Mouse (Mus musculus) E14TG2a.4 (cell line): ENCODE results near the gene Btg3.

Experiments
- H3K27me3 ChIP-seq: 2 replicates; pipeline ENCODE4 v1.6.1; 2014; ENCODE audit warnings: low read length, control low read depth; ENCODE audit not compliant: insufficient read depth
- H3K36me3 ChIP-seq: 2 replicates; pipeline ENCODE4 v1.6.1; 2014; ENCODE audit warnings: low read length, control low read depth; ENCODE audit not compliant: insufficient read depth
- H3K4me1 ChIP-seq: replicated peaks from 2 replicates; pipeline ENCODE4 v1.6.1; 2014; ENCODE audit warnings: low read depth, low read length, control low read depth
- H3K4me3 ChIP-seq: replicated peaks from 2 replicates; pipeline ENCODE4 v1.5.1; 2014; ENCODE audit warnings: mild to moderate bottlenecking, low read length
- H3K9me3 ChIP-seq: 2 replicates; pipeline ENCODE4 v1.6.1; 2014; ENCODE audit warnings: low read length, control low read depth
- CTCF ChIP-seq: conservative IDR thresholded peaks from 2 replicates; pipeline ENCODE4 v1.5.1; 2014; ENCODE audit warnings: low read length
- NANOG ChIP-seq: IDR thresholded peaks from 2 replicates; pipeline ENCODE4 v1.6.1; 2014; ENCODE audit warnings: borderline replicate concordance, low read length, mixed read lengths
- POU5F1 ChIP-seq: IDR thresholded peaks from 2 replicates; pipeline ENCODE4 v1.6.1; 2014; ENCODE audit warnings: low read length, borderline replicate concordance

The Btg3 gene

GRCm38 (mm10) chr16:78314026-78314425 is 63.0 kb downstream of the Btg3 start:
- Histone ChIP-seq H3K4me3 (no peak overlapping the region), H3K9me3 (no peaks in the 10 kb centered on the region), H3K36me3 (peaks cover 14% of the 10 kb centered on the region), H3K4me1 (peaks cover 53% of the 10 kb centered on the region), H3K27me3 (no peaks in the 10 kb centered on the region)
- TF ChIP-seq POU5F1 (no peak), CTCF (no peak), NANOG (no peak)

DNA sequence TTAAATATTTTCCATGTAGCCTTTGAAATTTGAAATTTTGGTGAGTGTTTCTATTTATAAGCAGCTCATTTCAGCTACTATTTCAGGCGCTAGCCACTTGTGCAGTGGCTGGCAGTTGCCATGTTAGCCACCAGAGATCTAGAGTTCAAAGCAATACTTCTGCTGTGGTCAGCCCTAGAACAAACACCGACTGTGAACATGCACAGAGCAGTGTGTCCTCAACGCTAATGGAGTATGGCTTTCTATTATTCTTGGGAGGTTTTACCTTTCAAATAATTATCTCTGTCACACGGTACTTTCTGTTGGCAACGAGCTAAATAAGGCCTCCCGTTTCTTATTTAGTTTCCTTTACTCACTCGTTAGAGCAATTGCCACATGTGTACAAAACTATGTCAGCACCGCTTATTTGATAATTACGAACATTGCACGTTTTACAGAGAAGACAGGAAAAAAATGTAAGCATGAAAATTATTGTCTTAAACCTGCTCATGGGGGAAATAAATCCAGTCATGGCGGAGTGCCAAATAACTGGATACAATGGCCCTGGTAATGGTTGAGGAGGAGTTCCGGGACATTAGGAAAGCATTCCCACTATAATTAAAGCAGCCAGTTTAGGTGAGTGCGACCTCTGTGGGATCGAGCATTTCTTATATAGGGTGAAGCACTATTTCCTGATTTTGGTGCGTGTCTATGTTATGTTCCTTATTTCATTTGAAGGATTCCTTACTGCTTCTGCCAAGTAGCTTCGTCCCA is 63.7 kb downstream of the Btg3 start:
- peaks cover 14% of the 10 kb centered on the region for H3K36me3 ChIP-seq
- TF ChIP-seq NANOG: no peak
- no peak for TF ChIP-seq POU5F1
- no peak for TF ChIP-seq CTCF
- no peaks in the 10 kb centered on the region for H3K9me3 ChIP-seq
- no peaks in the 10 kb centered on the region for H3K27me3 ChIP-seq
- H3K4me3 ChIP-seq: no peak overlapping the region
- H3K4me1 ChIP-seq: peaks cover 58% of the 10 kb centered on the region

GRCm38 (mm10) chr16:78309258-78309657 is 67.7 kb downstream of the Btg3 start:
- H3K36me3 ChIP-seq: peaks cover 17% of the 10 kb centered on the region
- H3K9me3 ChIP-seq: no peaks in the 10 kb centered on the region
- H3K4me3 ChIP-seq: no peak overlapping the region
- TF ChIP-seq NANOG (no peak), CTCF (no peak), POU5F1 (no peak)
- H3K4me1 ChIP-seq: peaks cover 54% of the 10 kb centered on the region
- H3K27me3 ChIP-seq: no peaks in the 10 kb centered on the region

DNA sequence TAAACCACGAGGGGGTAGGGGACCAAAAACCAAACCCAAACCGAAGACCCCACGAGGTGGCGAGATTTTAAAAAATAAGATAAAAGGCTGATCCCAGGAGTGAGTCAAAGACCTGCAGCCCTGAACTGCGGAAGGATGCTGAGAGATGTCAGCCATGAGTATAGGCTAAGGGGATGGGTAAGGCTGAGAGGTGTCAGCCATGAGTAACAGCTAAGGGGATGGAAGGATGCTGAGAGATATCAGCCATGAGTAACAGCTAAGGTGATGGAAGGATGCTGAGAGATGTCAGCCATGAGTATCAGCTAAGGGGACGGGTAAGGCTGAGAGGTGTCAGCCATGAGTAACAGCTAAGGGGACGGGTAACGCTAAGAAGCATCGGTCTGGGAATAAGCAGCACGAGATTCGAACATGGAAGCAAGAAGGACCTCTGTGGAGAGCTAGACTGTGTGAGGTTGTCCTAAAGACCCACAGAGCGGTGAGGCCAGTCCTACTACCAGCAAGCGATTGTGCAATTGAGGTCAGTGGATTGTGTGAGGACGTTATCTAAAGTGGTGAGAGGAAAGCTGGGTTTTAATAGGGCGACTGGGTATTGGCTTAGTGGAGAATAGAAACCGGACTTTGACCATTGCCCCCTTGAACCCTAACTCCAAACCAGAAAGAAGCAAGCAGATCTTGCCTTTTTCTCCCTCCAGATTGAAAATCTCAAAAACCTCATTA is 69.4 kb downstream of the Btg3 start:
- Histone ChIP-seq H3K9me3 (no peaks in the 10 kb centered on the region), H3K27me3 (peaks cover 8% of the 10 kb centered on the region; the same call in 1 of the 2 replicates), H3K4me3 (no peak overlapping the region), H3K4me1 (peaks cover 58% of the 10 kb centered on the region), H3K36me3 (peaks cover 17% of the 10 kb centered on the region)
- TF ChIP-seq POU5F1 (no peak), NANOG (no peak), CTCF (no peak)

DNA sequence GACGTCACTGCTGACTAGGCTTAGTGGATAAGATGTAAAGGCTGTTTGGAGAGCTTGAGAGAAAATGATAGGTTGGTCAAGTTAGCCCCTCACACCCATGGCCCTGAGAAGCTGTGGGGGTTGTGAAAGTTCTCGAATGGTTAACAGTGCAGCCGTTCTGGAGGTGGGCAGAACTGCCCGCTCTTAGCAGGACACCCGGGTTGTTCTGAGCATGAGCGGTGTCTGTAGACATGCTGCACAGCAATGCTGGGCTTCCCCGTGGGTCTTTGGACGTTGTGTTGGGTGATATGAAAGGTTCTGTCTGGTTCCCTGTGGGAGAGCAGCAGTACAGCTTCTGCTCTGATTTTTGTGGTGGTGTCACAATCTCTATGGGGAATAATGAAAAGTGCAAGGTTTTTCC is 70.4 kb downstream of the Btg3 start:
- Histone ChIP-seq H3K36me3 (peaks cover 17% of the 10 kb centered on the region), H3K4me1 (peaks cover 55% of the 10 kb centered on the region), H3K9me3 (no peaks in the 10 kb centered on the region), H3K4me3 (no peak overlapping the region), H3K27me3 (peaks cover 9% of the 10 kb centered on the region; the same call in 1 of the 2 replicates)
- TF ChIP-seq POU5F1 (no peak), NANOG (no peak), CTCF (no peak)

DNA sequence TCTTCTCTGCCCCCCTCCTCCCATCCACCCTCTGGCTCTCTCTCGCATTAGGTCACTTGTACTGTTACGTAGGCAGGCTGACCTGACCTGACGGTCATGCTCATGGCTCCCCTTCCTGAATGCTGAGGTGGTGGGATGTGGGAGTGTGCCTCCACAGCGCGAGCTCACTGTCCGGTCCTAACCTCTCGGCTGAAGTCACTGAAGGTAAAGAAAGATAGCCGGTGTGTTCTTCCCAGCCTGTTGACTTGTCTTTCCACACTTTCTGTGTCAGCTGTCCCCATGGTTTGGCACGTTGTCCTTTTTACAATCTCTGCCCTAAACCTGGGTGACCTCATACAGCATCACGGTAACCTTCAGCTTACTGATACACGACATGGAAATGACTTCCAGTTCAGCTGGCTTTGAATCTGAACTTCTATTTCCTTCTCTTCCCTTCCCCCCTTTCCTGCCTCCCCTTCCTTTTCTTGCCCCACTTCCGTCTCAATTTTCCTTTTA is 71.3 kb downstream of the Btg3 start:
- H3K4me1 ChIP-seq: peaks cover 52% of the 10 kb centered on the region
- H3K9me3 ChIP-seq: no peaks in the 10 kb centered on the region
- peaks cover 14% of the 10 kb centered on the region for H3K36me3 ChIP-seq
- TF ChIP-seq NANOG (no peak), POU5F1 (no peak), CTCF (no peak)
- H3K27me3 ChIP-seq: peaks cover 9% of the 10 kb centered on the region; the same call in 1 of the 2 replicates
- no peak overlapping the region for H3K4me3 ChIP-seq

- Histone ChIP-seq H3K4me3 (peak overlapping the region; percentile 92), H3K4me1 (peaks cover 42% of the 10 kb centered on the region), H3K36me3 (peaks cover 2% of the 10 kb centered on the region; the same call in 1 of the 2 replicates), H3K27me3 (peaks cover 22% of the 10 kb centered on the region), H3K9me3 (no peaks in the 10 kb centered on the region)
- no peak for TF ChIP-seq POU5F1
Measured at GRCm38 (mm10) chr16:78302678-78303050, 74.3 kb downstream of the Btg3 start.

GRCm38 (mm10) chr16:78301831-78302677 is 74.9 kb downstream of the Btg3 start:
- no peaks in the 10 kb centered on the region; the same call in 1 of the 2 replicates for H3K36me3 ChIP-seq
- peaks cover 41% of the 10 kb centered on the region for H3K4me1 ChIP-seq
- no peaks in the 10 kb centered on the region for H3K9me3 ChIP-seq
- TF ChIP-seq POU5F1: no peak
- no peak for TF ChIP-seq NANOG
- TF ChIP-seq CTCF: no peak
- H3K27me3 ChIP-seq: peaks cover 26% of the 10 kb centered on the region
- H3K4me3 ChIP-seq: peak overlapping the region; percentile 92
